Mouse (Mus musculus): ENCODE measurements around the gene Ccl25. TPM values are rescaled to one million over a fixed set of nuclear protein-coding genes. Genes with fewer than 3 reads are reported as not detected.

Gene Ccl25
- total and polyA plus RNA-seq, 3 experiments = 4.6 to 6.0 (median 5.4) TPM

GRCm38 (mm10) chr8:4366189-4366588 lies 41.2 kb downstream of the Ccl25 start:
- in situ Hi-C loops (cut with MboI; ENCODE audit: low pct_ligation_motif_present, low pct_unique_long_range_greater_than_20kb, low sequenced_read_pairs) (loop anchor here (5.0 to 25.0 kb wide), 3 partner anchors 36 to 654 kb away; partner anchors contain the start of gene Clec4g), dilution Hi-C loops (cut with MboI; ENCODE audit: extremely low pct_ligation_motif_present, extremely low pct_unique_long_range_greater_than_20kb, low sequenced_read_pairs) (no loop called here)
- H3K27ac ChIP-seq (ENCODE audit: insufficient read depth, low read depth) = no peak overlapping the region
- no peak for DNase-seq (ENCODE audit: extremely low read depth)
- no peak overlapping the region for H3K9ac ChIP-seq (ENCODE audit: insufficient read depth, low read depth)
- no peak overlapping the region for H3K4me2 ChIP-seq (ENCODE audit: insufficient read depth, low read depth, poor library complexity, severe bottlenecking)
- no peaks in the 10 kb centered on the region for H3K27me3 ChIP-seq (replicated peaks)
- no peak for TF ChIP-seq SIN3A (IDR thresholded peaks at IDR 0.05; ENCODE audit: low read length)
- TF ChIP-seq TCF12 (IDR thresholded peaks at IDR 0.05; ENCODE audit: low read depth, low read length) = no peak
- TF ChIP-seq ELF1 (IDR thresholded peaks at IDR 0.05; ENCODE audit: low read depth, low read length) = no peak
- TF ChIP-seq JUND (conservative IDR thresholded peaks at IDR 0.05; ENCODE audit: low read depth, low read length) = no peak
- TF ChIP-seq IRF4 (IDR thresholded peaks at IDR 0.05; ENCODE audit: low read depth, low read length) = no peak
- no peak for TF ChIP-seq MAX (IDR thresholded peaks at IDR 0.05; ENCODE audit: low read length)
- TF ChIP-seq KAT2A (IDR thresholded peaks at IDR 0.05; ENCODE audit: insufficient replicate concordance, low read length) = no peak
- TF ChIP-seq CTCF (conservative IDR thresholded peaks at IDR 0.05 in 1 of 2, IDR thresholded peaks at IDR 0.05 in 1 of 2; ENCODE audit: low read depth in 2 of 2, low read length in 2 of 2) = no peak
- no peak for TF ChIP-seq NRF1 (IDR thresholded peaks at IDR 0.05; ENCODE audit: low read depth, low read length)
- TF ChIP-seq POLR2AphosphoS2 (IDR thresholded peaks at IDR 0.05; ENCODE audit: low read depth, low read length) = no peak
- TF ChIP-seq E2F4 (IDR thresholded peaks at IDR 0.05; ENCODE audit: insufficient replicate concordance, low read depth, low read length) = no peak
- TF ChIP-seq JUN (IDR thresholded peaks at IDR 0.05; ENCODE audit: insufficient read depth, low read depth, low read length) = no peak
- TF ChIP-seq MAFK (IDR thresholded peaks at IDR 0.05; ENCODE audit: insufficient replicate concordance, low read length) = no peak
- no peak for TF ChIP-seq ZMIZ1 (IDR thresholded peaks at IDR 0.05; ENCODE audit: low read depth, low read length)
- no peak for TF ChIP-seq BHLHE40 (IDR thresholded peaks at IDR 0.05; ENCODE audit: low read depth, low read length)
- peaks cover 0 to 8% of the 10 kb centered on the region in 2 experiments; a peak in 1 of 4 replicates for H3K4me1 ChIP-seq (ENCODE audit: control insufficient read depth in 1 of 2, insufficient read depth in 2 of 2)
- H3K4me3 ChIP-seq (replicated peaks in 1 of 3; ENCODE audit: low read depth in 2 of 3, low read length in 2 of 3, poor library complexity in 1 of 3) = no peak overlapping the region
- H3K9me3 ChIP-seq (replicated peaks; ENCODE audit: low read length) = peaks cover 2% of the 10 kb centered on the region
- no peaks in the 10 kb centered on the region for H3K36me3 ChIP-seq (replicated peaks in 1 of 2; ENCODE audit: control insufficient read depth in 1 of 2, insufficient read depth in 1 of 2, low read length in 1 of 2)
- no peaks in the 10 kb centered on the region for H3K79me2 ChIP-seq (replicated peaks; ENCODE audit: control insufficient read depth, extremely low read depth, insufficient read depth, poor library complexity, severe bottlenecking)

GRCm38 (mm10) chr8:4367808-4368207 lies 42.8 kb downstream of the Ccl25 start:
- H3K9ac ChIP-seq (ENCODE audit: insufficient read depth, low read depth) = no peak overlapping the region
- H3K4me2 ChIP-seq (ENCODE audit: insufficient read depth, low read depth, poor library complexity, severe bottlenecking) = no peak overlapping the region
- in situ Hi-C loops (cut with MboI; ENCODE audit: low pct_ligation_motif_present, low pct_unique_long_range_greater_than_20kb, low sequenced_read_pairs) (loop anchor here (5.0 to 25.0 kb wide), 3 partner anchors 34 to 656 kb away; partner anchors contain the start of gene Clec4g), dilution Hi-C loops (cut with MboI; ENCODE audit: extremely low pct_ligation_motif_present, extremely low pct_unique_long_range_greater_than_20kb, low sequenced_read_pairs) (no loop called here)
- no peaks in the 10 kb centered on the region for H3K79me2 ChIP-seq (replicated peaks; ENCODE audit: control insufficient read depth, extremely low read depth, insufficient read depth, poor library complexity, severe bottlenecking)
- H3K4me3 ChIP-seq (replicated peaks in 1 of 3; ENCODE audit: low read depth in 2 of 3, low read length in 2 of 3, poor library complexity in 1 of 3) = no peak overlapping the region
- TF ChIP-seq MAZ (IDR thresholded peaks at IDR 0.05; ENCODE audit: low read depth, low read length) (no peak), CHD2 (IDR thresholded peaks at IDR 0.05; ENCODE audit: low read length) (no peak), ZKSCAN1 (IDR thresholded peaks at IDR 0.05; ENCODE audit: borderline replicate concordance, low read depth, low read length) (no peak), CTCF (conservative IDR thresholded peaks at IDR 0.05 in 1 of 2, IDR thresholded peaks at IDR 0.05 in 1 of 2; ENCODE audit: low read depth in 2 of 2, low read length in 2 of 2) (no peak), ETS1 (conservative IDR thresholded peaks at IDR 0.05; ENCODE audit: low read depth, low read length) (no peak), MEF2A (IDR thresholded peaks at IDR 0.05; ENCODE audit: borderline replicate concordance, low read depth, low read length) (no peak), TCF12 (IDR thresholded peaks at IDR 0.05; ENCODE audit: low read depth, low read length) (no peak), MAFK (IDR thresholded peaks at IDR 0.05; ENCODE audit: insufficient replicate concordance, low read length) (no peak), UBTF (IDR thresholded peaks at IDR 0.05; ENCODE audit: low read depth, low read length) (no peak), MAX (IDR thresholded peaks at IDR 0.05; ENCODE audit: low read length) (no peak), BHLHE40 (IDR thresholded peaks at IDR 0.05; ENCODE audit: low read depth, low read length) (no peak), HCFC1 (IDR thresholded peaks at IDR 0.05; ENCODE audit: low read depth, low read length) (no peak), USF2 (conservative IDR thresholded peaks at IDR 0.05; ENCODE audit: low read depth, low read length) (no peak), POLR2AphosphoS2 (IDR thresholded peaks at IDR 0.05; ENCODE audit: low read depth, low read length) (no peak), NELFE (IDR thresholded peaks at IDR 0.05; ENCODE audit: low read depth, low read length) (no peak), RAD21 (IDR thresholded peaks at IDR 0.05; ENCODE audit: low read depth, low read length) (no peak), USF1 (IDR thresholded peaks at IDR 0.05; ENCODE audit: low read depth, low read length) (no peak), CHD1 (IDR thresholded peaks at IDR 0.05; ENCODE audit: low read depth, low read length) (no peak), SMC3 (IDR thresholded peaks at IDR 0.05; ENCODE audit: low read depth, low read length) (no peak), ZC3H11A (IDR thresholded peaks at IDR 0.05; ENCODE audit: low read depth, low read length) (no peak)
- H3K27me3 ChIP-seq (replicated peaks) = no peaks in the 10 kb centered on the region
- peaks cover 0 to 8% of the 10 kb centered on the region in 2 experiments; a peak in 1 of 4 replicates for H3K4me1 ChIP-seq (ENCODE audit: control insufficient read depth in 1 of 2, insufficient read depth in 2 of 2)
- peaks cover 2% of the 10 kb centered on the region for H3K9me3 ChIP-seq (replicated peaks; ENCODE audit: low read length)
- no peak for DNase-seq (ENCODE audit: extremely low read depth)
- H3K27ac ChIP-seq (ENCODE audit: insufficient read depth, low read depth) = no peak overlapping the region
- no peaks in the 10 kb centered on the region for H3K36me3 ChIP-seq (replicated peaks in 1 of 2; ENCODE audit: control insufficient read depth in 1 of 2, insufficient read depth in 1 of 2, low read length in 1 of 2)
